In the genomic region with DNA sequence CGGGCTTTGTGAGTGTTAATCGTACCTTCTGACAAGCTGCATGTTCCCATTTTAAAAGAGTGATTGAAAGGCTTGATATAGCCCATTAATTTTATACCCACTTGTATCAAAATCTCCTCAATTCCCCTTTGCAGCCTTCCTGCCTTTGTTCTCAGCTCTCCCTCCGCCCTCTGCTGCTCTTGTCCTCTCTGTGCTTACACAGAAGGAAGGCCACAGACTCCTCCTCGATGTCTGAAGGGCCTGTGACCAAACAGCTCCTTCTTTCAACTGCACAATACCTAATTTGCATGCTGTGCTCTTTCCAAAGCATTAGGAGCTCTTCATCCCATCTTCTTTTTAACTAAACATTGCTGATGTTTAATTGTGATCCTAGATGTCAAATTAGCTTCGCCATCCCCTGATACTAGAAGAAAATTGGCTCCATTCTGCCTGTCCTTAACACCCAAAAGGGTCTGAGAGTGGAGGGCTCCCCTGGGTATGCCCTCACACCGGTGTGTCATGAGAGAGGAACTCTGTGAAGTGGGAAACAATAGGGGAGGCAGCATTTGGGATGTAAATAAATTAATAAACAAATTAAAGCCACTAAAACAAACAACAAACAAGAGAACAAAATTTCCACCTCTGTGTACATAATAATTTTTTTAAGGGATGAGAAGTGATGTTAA, we compare ENCODE assay signal across 23 mouse cellular contexts.
A peak's percentile ranks its signal among the peaks of the same experiment; 100 is the strongest.
DNase-seq lines count a peak whose midpoint lies in the region; ATAC-seq and TF ChIP-seq lines count a peak whose summit lies in the region.
"Had no signal": no experiment of that assay in that cellular context is flagged by ENCODE, and none has a peak within 500 bp of the region (broad histone marks: within the 10 kb centered on the region; RNA-seq: fewer than 3 reads in every experiment).

No protein-coding gene starts in this region.

- H3K36me3 ChIP-seq in forebrain, embryonic 14.5 days (ENCODE audit: control insufficient read depth, insufficient read depth, low read length): no peaks in the 10 kb centered on the region
- no peaks in the 10 kb centered on the region for H3K36me3 ChIP-seq in forebrain, postnatal 0 days (ENCODE audit: insufficient read depth)
- H3K36me3 ChIP-seq in midbrain, embryonic 13.5 days: no peaks in the 10 kb centered on the region
- no peaks in the 10 kb centered on the region for H3K36me3 ChIP-seq in midbrain, embryonic 15.5 days (replicated peaks)
- H3K36me3 ChIP-seq: forebrain, embryonic 10.5 days; heart, embryonic 12.5 days; heart, embryonic 15.5 days; hindbrain, embryonic 10.5 days had no signal

- H3K4me1 ChIP-seq in forebrain, embryonic 14.5 days (ENCODE audit: control insufficient read depth, insufficient read depth, low read length): peaks cover 2% of the 10 kb centered on the region; the same call in 1 of the 2 replicates
- no peaks in the 10 kb centered on the region for H3K4me1 ChIP-seq in forebrain, postnatal 0 days (ENCODE audit: insufficient read depth)
- peaks cover 6% of the 10 kb centered on the region for H3K4me1 ChIP-seq in midbrain, embryonic 13.5 days (replicated peaks)
- H3K4me1 ChIP-seq in midbrain, embryonic 15.5 days: no peaks in the 10 kb centered on the region
- H3K4me1 ChIP-seq: heart, embryonic 12.5 days had no signal

- no peaks in the 10 kb centered on the region for H3K27me3 ChIP-seq in forebrain, embryonic 14.5 days (replicated peaks; ENCODE audit: control insufficient read depth, insufficient read depth, low read length)
- H3K27me3 ChIP-seq in forebrain, postnatal 0 days (ENCODE audit: insufficient read depth, low read length): no peaks in the 10 kb centered on the region
- H3K27me3 ChIP-seq in midbrain, embryonic 13.5 days: no peaks in the 10 kb centered on the region
- no peaks in the 10 kb centered on the region for H3K27me3 ChIP-seq in midbrain, embryonic 15.5 days (replicated peaks)
- H3K27me3 ChIP-seq: forebrain, embryonic 13.5 days; heart, embryonic 12.5 days; heart, embryonic 15.5 days had no signal

- H3K4me2 ChIP-seq in forebrain, embryonic 14.5 days (ENCODE audit: low read length): no peak overlapping the region
- H3K4me2 ChIP-seq in forebrain, postnatal 0 days (ENCODE audit: low read depth): no peak overlapping the region
- H3K4me2 ChIP-seq in midbrain, embryonic 13.5 days (replicated peaks): no peak overlapping the region
- H3K4me2 ChIP-seq in midbrain, embryonic 15.5 days: no peak overlapping the region
- H3K4me2 ChIP-seq: forebrain, embryonic 13.5 days; heart, embryonic 12.5 days; heart, embryonic 15.5 days; hindbrain, embryonic 14.5 days had no signal

- no peak overlapping the region for H3K27ac ChIP-seq in forebrain, embryonic 14.5 days (ENCODE audit: low read depth, low read length)
- no peak overlapping the region for H3K27ac ChIP-seq in forebrain, postnatal 0 days (ENCODE audit: low read depth, low read length)
- no peak overlapping the region for H3K27ac ChIP-seq in midbrain, embryonic 13.5 days
- H3K27ac ChIP-seq in midbrain, embryonic 15.5 days: no peak overlapping the region
- H3K27ac ChIP-seq: forebrain, embryonic 10.5 days; forebrain, embryonic 13.5 days; heart, embryonic 15.5 days; hindbrain, embryonic 10.5 days; hindbrain, embryonic 14.5 days had no signal

- peak; percentile 10 for DNase-seq in forebrain, embryonic 14.5 days (ENCODE audit: low spot score)
- DNase-seq in forebrain, postnatal 0 days: no peak
- DNase-seq in mesoderm, embryonic 11.5 days (ENCODE audit: low read depth, low spot score): peak; percentile 4
- no peak for DNase-seq in left cerebral cortex, postnatal 25 days (ENCODE audit: low spot score in 2 of 2)
- DNase-seq: adrenal gland, adult 2 months; adrenal gland, postnatal 14 days; cerebellum, adult 11-12 months; cerebellum, adult 8-10 months; cerebellum, postnatal 10 days; cerebellum, postnatal 36 days; gastrocnemius, postnatal 25 days; heart, adult 18-20 months; heart, postnatal 10 days; heart, postnatal 36 days had no signal

- H3K9ac ChIP-seq in forebrain, embryonic 14.5 days (ENCODE audit: low read length): no peak overlapping the region
- no peak overlapping the region for H3K9ac ChIP-seq in forebrain, postnatal 0 days
- H3K9ac ChIP-seq in midbrain, embryonic 13.5 days (replicated peaks): no peak overlapping the region
- H3K9ac ChIP-seq in midbrain, embryonic 15.5 days: no peak overlapping the region
- H3K9ac ChIP-seq: forebrain, embryonic 13.5 days; heart, embryonic 12.5 days; heart, embryonic 15.5 days; hindbrain, embryonic 14.5 days had no signal

- H3K4me3 ChIP-seq in forebrain, embryonic 14.5 days (ENCODE audit: low read depth, low read length): no peak overlapping the region
- no peak overlapping the region for H3K4me3 ChIP-seq in forebrain, postnatal 0 days (ENCODE audit: low read depth, low read length)
- H3K4me3 ChIP-seq in midbrain, embryonic 13.5 days (replicated peaks): no peak overlapping the region
- no peak overlapping the region for H3K4me3 ChIP-seq in midbrain, embryonic 15.5 days
- H3K4me3 ChIP-seq: forebrain, embryonic 10.5 days; forebrain, embryonic 13.5 days; heart, embryonic 12.5 days; heart, embryonic 15.5 days; hindbrain, embryonic 10.5 days had no signal

- ATAC-seq in forebrain, embryonic 14.5 days: 0 out of 2 replicates have a peak, but pooled peaks have one; percentile 34
- ATAC-seq in forebrain, postnatal 0 days: no peak
- ATAC-seq in midbrain, embryonic 13.5 days: peak; percentile 73; the same call in 1 of the 2 replicates
- ATAC-seq in midbrain, embryonic 15.5 days (replicated peaks): no peak
- ATAC-seq: CD4-positive, CD25-positive, alpha-beta regulatory T cell, adult 4 months; forebrain, embryonic 13.5 days had no signal

- H3K9me3 ChIP-seq in forebrain, embryonic 14.5 days (replicated peaks; ENCODE audit: control insufficient read depth, low read length): no peaks in the 10 kb centered on the region
- H3K9me3 ChIP-seq in forebrain, postnatal 0 days (ENCODE audit: low read length): no peaks in the 10 kb centered on the region
- no peaks in the 10 kb centered on the region for H3K9me3 ChIP-seq in midbrain, embryonic 13.5 days
- no peaks in the 10 kb centered on the region for H3K9me3 ChIP-seq in midbrain, embryonic 15.5 days
- H3K9me3 ChIP-seq: forebrain, embryonic 10.5 days; forebrain, embryonic 13.5 days; heart, embryonic 12.5 days; heart, embryonic 15.5 days; hindbrain, embryonic 10.5 days had no signal

- intact Hi-C loops in left cerebral cortex, postnatal 25 days (cut with DNase I): no loop called here

- 32% methylated on average over 6 of the region's 6 CpGs for WGBS in forebrain, embryonic 14.5 days
- 34% methylated on average over 6 of the region's 6 CpGs for WGBS in forebrain, postnatal 0 days
- 27% methylated on average over 6 of the region's 6 CpGs for WGBS in midbrain, embryonic 13.5 days
- WGBS in midbrain, embryonic 15.5 days: 31% methylated on average over 6 of the region's 6 CpGs

- no peak for TF ChIP-seq CTCF in forebrain, postnatal 0 days (IDR thresholded peaks at IDR 0.05; ENCODE audit: low read depth)

Comparison
In these comparisons a context has a peak if more than half of its experiments do, and no peak if none do; other contexts are left out.
1. ATAC-seq: peak in forebrain, embryonic 14.5 days (single experiment) and midbrain, embryonic 13.5 days (single experiment); none in forebrain, postnatal 0 days (single experiment) and midbrain, embryonic 15.5 days (single experiment).
2. DNase-seq: peak in forebrain, embryonic 14.5 days (single experiment) and mesoderm, embryonic 11.5 days (single experiment); none in forebrain, postnatal 0 days (single experiment) and left cerebral cortex, postnatal 25 days (0 of 2).